Mouse (Mus musculus) spleen, postnatal 14 days (tissue): ENCODE measurements around the gene Hist1h4a.

ENCODE experiments used
- DNase-seq, 2 experiments: peaks; one replicate each; pipeline ENCODE4 v3.0.0; 2021 to 2022; ENCODE audit warnings: low spot score in 2 of 2

Hist1h4a gene

DNA sequence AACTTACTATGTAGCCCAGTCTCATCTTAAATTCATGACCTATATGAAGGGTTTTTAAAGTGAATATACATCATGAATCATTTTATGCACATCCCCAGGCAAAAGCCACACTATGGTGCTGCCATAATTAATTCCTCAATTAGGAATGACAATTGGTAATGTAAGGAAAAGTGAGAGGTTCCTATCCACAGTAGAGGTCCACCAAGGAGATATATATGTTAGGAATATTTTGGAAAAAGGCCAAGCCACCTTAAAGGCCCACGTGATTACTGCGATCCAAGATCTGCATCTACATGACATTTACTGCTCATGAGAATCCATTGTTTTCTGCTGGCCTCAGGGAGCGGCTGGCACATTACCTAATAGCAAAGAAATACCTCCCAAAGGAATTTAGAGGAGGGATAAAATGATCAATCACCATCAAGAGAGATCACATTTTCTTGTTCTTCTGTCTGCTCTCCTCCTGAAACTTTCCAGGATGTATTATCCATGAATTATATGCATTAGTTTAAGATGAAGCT is 1.7 kb downstream of the Hist1h4a start:
- no peak for DNase-seq

DNA sequence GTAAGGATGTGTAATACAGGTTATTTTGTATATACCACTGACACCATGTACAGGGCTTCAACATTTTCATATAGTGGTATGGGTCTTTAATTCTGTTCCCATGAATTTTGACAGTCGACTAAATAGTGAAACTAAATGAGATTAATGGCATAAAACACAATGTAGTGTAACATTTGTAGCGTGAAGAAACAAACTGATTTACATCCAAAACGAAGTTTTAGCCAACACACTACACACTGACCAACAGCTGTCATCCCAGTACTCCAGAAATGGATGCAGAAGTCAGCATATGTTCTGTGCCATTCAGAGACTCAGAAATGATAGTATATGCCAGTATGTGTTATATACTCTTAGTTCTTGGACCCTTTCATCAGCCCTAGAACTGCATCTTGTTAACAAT is 3.1 kb downstream of the Hist1h4a start:
- DNase-seq: no peak

DNA sequence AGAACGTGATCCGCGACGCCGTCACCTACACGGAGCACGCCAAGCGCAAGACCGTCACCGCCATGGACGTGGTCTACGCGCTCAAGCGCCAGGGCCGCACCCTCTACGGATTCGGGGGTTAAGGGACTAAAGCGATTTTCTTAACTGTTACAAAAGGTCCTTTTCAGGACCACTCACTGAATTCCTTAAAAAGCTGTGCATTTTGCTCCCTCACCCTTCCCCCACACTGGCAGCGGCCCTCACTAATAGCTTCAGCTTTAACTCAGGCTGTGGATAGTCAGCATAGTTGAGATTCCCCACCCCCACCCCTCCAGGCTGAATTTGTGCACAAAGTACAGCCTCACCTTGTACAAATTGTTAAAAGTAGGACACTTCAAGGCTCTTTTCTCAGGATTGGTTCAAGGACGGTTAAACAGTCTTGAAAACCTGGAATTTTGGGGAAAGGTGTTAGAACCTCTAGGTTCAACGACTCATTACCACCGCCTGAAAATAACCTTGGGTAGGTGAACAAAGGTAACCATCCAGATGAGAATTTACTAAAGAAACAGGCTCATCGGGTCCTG is 3.7 kb downstream of the Hist1h4a start:
- no peak for DNase-seq

DNA sequence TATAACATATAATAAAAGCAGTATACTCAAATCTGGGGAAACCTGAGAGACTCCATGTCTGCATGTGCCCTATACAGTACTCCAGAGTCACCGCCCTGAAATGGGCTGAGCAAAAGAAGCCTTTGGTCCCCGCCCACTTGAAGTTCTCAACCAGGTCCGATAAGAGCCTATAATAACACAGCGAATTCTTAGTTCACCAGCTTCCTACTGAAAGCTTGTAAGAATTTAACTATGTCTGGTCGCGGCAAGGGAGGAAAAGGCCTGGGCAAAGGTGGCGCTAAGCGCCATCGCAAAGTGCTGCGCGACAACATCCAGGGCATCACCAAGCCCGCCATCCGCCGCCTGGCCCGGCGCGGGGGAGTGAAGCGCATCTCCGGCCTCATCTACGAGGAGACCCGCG is 4.2 kb downstream of the Hist1h4a start, which contains the start of gene Hist1h4b:
TSS of gene Hist1h4b (plus strand) at position 224 of the 400 bp plus-strand sequence.
- DNase-seq: peak; percentile 75 to 93

DNA sequence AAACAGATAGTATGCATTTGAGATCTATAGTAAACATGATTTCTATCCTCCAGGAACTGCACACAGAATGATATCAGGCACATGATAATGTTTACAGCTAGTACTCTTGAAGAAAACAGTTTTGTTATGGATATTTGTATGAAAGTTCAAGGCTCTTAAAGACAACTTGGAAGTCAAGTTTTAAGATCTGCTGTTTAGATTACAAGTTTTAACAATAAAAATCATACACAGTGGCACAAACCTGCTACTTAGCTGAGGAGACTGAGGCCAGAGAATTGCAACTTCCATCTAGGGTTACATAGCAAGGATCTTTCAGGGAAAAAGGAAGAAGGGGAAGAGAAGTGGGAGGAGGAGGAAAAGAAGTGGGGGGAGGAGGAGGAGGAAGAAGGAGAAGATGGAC is 6.0 kb downstream of the Hist1h4a start:
- DNase-seq: no peak

DNA sequence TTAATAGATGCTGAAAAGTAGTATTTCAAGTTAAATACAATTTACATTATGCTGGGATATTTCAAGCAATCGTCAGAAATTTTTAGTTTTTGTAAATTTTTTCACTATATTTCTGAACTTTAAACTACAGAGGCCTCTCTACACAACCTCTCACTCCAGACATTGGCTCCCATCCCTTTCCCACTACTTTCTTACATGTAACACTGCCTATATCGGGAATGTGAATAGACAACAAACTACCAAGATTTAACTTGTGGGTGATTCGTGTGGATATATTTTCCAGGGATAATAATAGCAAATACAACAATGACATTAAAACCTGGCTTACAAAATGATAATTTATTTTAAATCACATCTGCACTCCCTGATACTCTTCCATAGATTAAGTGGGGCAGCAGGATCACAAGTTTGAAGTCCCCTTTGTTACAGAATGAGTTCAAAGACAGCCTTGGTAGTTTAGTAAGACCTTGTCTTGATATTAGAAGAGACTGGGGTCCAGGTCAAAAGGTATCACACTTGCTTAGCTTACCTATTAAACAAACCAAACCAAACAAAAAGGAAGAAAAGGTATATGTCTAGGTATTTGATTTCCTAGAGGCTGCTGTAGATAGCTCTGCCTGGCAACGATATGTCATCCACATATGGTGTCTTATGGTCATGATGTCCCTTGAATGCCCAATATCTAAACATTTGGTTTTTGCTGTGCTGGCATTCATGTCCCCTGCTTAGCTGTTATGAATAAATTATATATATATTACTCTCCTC is 7.5 kb downstream of the Hist1h4a start:
- DNase-seq: no peak

DNA sequence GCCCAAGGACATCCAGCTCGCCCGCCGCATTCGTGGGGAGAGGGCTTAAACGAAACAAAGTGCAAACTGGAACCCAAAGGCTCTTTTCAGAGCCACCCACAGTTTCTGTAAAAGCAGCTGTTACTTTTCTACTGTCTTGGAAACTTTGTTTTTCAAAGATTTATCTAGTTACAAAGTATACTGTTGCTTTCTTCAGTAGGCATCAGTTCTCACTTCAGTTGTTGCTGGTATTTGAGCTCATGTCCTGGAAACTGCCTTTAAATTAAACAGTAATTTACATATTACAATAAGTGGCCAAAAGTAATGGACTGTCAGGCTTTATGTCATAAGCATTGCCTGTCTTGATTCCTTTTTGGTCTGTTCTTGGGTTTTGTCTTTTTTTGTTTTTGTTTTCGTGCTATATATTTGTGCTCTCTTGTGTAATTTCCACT is 8.3 kb downstream of the Hist1h4a start:
- no peak for DNase-seq

DNA sequence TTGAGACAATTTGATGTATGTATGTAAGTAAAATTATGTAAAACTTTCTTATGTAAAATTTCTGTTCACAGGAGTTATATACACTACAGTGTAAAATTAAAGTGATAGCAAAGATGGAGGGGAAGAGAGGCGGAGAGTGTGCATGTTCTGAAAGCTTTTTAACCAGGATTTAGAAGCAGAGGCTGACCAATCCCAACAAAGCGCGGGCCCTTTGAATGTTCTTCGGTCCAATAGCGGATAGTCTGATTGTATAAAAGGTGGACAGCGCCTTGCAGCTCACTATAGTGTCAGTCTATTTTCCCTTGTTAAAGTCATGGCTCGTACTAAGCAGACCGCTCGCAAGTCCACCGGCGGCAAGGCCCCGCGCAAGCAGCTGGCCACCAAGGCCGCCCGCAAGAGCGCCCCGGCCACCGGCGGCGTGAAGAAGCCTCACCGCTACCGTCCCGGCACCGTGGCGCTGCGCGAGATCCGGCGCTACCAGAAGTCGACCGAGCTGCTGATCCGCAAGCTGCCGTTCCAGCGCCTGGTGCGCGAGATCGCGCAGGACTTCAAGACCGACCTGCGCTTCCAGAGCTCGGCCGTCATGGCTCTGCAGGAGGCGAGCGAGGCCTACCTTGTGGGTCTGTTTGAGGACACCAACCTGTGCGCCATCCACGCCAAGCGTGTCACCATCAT is 8.8 kb downstream of the Hist1h4a start, which contains the start of gene Hist1h3b:
TSS of gene Hist1h3b (plus strand) at position 201 of the 675 bp plus-strand sequence.
- DNase-seq: peak; percentile 79 to 86

DNA sequence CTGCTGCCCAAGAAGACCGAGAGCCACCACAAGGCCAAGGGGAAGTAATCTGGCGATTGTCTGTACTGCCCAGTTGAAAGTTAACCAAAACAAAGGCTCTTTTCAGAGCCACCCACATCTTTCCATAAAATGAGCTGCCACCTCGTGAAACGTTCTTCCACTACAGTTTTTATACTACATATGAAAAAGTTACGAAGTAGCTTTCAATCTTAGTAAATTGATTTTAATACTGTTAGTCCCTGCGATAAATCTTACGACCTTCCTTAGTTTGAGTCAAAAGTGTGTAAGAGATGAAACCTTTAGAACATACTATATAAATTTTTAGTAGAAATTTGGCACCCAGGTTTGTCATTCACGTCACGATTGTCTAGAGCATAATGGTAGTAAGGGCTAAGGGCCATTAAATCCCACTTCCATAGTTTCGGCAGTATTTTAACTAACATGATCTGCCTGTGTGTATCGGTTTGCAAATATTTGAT is 9.5 kb downstream of the Hist1h4a start:
- DNase-seq: no peak

DNA sequence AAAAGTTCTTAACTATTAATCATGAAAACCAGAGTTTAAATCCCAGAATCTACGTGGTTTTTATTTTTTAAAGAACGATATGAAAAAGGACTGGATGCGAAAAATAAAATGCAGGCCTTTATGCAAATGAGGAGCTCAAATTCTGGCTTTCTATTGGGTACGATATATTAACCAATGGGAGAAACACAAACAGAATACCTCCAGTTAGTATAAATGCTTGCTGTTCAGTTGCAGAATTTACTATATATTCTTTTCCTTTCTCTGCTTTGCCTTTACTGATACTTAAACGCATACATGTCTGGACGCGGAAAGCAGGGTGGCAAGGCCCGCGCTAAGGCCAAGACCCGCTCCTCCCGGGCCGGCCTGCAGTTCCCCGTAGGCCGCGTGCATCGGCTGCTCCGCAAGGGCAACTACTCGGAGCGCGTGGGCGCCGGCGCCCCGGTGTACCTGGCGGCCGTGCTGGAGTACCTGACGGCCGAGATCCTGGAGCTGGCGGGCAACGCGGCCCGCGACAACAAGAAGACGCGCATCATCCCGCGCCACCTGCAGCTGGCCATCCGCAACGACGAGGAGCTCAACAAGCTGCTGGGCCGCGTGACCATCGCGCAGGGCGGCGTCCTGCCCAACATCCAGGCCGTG is 10.1 kb downstream of the Hist1h4a start, which contains the start of gene Hist1h2ab:
TSS of gene Hist1h2ab (plus strand) at position 288 of the 639 bp plus-strand sequence.
- peak; percentile 62 to 72 for DNase-seq

DNA sequence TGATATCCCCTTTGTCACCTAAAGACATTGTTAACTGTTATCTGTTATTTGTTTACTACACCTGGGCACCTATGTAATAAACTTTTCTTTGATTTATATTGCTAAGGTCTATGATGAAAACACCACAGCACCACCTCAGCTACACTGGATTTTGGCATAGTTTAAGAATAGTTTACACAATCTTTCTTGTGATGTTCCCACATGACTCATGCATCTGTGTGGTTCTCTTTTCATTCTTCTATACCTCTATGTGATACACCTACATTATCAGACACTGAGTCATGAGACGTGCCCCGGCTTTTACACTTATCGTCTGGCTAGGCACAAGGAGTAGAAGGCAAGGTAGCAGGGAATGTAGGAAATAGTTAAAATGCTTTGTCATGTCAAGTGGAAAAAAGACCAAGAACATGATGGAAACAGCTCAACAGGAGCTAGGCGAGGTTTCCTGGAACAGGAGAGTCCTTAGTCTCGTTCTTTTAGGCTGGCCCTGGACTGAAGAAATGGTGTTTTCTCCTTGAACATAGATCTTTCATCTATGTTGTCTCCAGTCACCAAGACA is 11.4 kb downstream of the Hist1h4a start:
- DNase-seq: no peak

DNA sequence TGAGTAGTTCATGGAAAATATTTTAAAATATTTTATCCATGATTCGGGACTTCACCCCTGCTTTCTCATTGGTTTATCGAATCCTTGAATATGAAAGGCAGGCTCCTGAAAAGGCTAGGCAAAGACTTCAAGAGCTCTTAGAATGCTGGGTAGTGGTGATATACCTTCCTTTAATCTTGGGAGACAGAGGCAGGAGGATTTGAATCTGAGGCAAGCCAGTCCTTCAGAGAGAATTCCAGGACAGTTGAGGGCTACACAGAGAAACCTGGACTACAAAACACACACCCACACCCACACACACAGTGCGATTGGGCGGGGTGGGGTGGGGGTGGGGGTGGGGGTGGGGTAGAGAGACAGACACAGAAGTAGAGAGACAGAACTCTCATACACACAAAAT is 13.1 kb downstream of the Hist1h4a start:
- no peak for DNase-seq

DNA sequence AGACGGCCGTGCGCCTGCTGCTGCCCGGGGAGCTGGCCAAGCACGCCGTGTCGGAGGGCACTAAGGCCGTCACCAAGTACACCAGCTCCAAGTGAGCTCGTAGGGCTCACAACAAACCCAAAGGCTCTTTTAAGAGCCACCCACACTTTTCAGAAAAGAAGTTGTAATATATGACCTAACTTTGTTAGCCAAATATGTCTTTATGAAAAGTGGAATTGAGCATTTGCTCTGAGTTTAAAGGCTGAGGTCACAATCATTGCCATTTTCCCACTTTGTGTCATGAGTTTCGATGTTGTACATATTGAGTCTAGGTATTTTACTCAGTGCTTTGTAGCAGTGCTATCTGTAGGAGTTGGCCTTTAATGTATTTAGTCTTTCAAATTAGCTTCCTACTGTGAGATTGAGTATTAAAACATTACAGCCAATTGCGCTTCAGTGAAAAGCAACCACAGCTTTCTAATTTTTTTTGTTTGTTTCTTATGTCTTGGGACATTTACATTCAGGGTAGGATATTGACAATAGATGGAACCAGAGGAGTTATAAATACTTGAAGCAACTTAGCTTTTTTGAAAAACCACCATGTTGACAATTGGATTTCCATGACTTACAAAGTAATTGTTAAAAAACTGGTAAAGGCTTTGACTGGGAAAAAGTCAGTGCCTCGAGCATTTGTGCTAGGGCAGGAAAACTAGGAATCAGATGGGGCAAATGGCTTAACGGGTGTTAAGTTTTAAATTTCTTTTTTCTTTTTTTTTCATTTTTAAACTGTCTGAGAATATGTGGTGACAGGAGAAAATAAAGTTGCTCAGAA is 13.7 kb downstream of the Hist1h4a start:
- DNase-seq: no peak

DNA sequence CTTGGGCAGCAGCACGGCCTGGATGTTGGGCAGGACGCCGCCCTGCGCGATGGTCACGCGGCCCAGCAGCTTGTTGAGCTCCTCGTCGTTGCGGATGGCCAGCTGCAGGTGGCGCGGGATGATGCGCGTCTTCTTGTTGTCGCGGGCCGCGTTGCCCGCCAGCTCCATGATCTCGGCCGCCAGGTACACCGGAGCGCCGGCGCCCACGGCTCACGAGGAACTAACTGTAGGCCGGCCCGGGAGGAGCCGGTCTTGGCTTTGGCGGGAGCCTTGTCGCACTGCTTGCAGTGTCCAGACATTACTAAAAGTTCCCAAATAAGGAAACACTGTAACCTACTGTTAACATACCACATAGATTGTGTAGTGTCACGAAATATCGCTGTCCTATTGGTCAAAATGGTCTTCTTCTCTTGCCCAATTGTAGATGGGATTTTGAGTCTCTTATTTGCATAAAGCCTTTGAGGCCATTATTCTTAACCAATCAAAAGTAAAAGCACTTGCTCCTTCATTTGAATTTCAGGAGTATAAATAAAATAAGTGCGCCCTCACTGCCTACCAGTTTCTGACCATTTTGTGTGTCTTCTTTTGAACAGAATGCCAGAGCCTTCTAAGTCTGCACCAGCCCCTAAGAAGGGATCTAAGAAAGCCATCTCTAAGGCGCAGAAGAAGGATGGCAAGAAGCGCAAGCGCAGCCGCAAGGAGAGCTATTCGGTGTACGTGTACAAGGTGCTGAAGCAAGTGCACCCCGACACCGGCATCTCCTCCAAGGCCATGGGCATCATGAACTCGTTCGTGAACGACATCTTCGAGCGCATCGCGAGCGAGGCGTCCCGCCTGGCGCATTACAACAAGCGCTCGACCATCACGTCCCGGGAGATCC is 14.6 kb downstream of the Hist1h4a start, which contains the start of gene Hist1h2bb:
TSS of gene Hist1h2bb (plus strand) at position 534 of the 880 bp plus-strand sequence.
- DNase-seq: peak; percentile 54 to 56

DNA sequence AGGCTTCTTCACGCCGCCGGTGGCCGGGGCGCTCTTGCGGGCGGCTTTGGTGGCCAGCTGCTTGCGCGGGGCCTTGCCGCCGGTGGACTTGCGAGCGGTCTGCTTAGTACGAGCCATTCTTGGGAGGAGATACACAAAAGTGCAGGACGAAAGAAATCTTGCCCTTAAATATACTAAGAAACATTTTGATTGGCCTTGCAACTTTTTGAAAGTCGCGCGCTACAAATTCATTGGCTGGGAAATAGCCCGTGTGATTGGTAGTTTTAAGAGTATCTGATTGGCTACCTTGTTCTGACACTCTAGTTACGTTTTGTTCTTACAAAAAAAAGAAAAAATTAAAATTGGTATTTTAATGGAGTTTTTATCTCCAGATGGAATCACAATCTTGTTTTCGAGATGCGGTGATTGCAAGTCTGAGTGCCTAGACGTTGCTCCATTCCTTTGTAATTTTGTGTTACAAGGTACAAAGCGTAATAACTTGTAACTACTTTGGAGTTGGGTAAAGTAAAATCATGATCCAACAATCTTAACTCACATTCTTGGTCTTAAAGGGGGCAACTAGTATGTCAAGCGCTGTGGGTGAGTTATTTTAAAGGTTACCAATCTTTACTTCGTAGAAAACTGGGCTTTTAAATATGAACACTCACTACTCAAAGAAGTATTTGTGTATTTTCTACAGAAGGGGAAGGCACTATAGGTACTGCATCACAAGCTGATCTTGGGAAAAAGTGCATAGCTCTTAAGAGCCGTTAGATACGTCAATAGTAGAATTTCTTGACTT is 15.5 kb downstream of the Hist1h4a start, which contains the start of gene Hist1h3c:
TSS of gene Hist1h3c (minus strand) at position 222 of the 781 bp plus-strand sequence.
- peak; percentile 69 to 83 for DNase-seq

DNA sequence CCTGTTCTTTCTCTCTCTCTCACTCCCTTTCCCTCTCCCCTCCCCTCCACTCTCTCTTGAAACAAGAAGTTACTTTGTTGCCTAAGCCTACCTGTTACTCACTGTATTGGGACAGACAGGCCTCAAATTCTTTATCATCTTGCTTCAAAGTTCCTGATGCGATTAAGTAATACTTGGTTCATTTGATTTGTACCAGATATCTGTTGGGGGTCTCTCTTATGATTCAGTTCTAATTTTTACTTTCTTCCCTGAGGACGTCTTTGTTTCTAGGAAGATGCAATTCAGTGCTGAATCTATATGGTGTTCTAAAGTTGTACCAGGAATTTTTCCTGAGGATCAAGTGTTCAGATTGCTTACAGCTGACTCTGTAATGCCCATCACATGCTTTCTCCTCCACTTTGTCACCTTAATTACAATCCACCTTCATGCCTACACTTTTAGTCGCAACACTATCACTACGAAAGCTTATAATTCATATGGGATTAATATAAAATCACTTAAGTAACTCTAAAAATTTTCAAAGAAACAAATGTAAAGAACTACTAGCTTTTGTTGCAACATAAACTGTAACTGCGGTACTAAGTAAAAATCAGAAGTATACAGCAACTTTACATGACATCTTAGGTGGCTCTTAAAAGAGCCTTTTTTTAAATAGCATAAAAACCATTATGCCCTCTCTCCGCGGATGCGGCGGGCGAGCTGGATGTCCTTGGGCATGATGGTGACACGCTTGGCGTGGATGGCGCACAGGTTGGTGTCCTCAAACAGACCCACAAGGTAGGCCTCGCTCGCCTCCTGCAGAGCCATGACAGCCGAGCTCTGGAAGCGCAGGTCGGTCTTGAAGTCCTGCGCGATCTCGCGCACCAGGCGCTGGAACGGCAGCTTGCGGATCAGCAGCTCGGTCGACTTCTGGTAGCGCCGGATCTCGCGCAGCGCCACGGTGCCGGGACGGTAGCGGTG is 16.3 kb downstream of the Hist1h4a start:
- DNase-seq: no peak

DNA sequence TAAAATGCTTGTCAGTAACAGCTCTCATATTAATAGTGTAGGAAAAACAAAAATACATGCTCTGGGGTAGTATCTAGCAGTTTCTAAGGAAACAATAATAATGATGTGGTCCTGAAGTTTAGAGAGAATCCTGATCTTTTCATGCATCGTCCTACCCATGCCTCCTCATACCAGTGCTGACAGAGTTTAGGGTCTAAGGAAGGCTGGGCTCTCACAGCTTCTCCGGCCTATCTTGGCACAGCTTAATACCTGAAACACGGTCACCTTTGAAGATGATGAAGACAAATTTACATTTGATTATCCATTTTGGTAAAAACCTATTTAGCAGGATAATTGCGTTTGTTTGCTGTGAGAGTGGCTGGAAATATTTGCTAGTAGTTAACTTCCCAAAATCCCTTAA is 17.1 kb downstream of the Hist1h4a start:
- DNase-seq: no peak
